Mouse (Mus musculus) liver, embryonic 16.5 days (tissue): ENCODE measurements around the gene Eci1. TPM values are rescaled to one million over a fixed set of nuclear protein-coding genes. Genes with fewer than 3 reads are reported as not detected.
A peak's percentile ranks its signal among the peaks of the same experiment; 100 is the strongest.

Experiments used
- ATAC-seq: fragments of 200-750 bp; cut with Nextera tagmentation; 2 replicates; pipeline ENCODE4 v1.8.0; 2017; ENCODE audit warnings: low read depth, mild to moderate bottlenecking, moderate number of reproducible peaks, moderate library complexity
- H3K27ac ChIP-seq: fragments of 300-500 bp; sonication (generic); 2 replicates; pipeline ENCODE4 v1.5.1; 2014; ENCODE audit warnings: mild to moderate bottlenecking, low read length
- H3K27me3 ChIP-seq: fragments of 300-500 bp; sonication (generic); 2 replicates; pipeline ENCODE4 v1.6.1; 2014; ENCODE audit warnings: low read depth, low read length, mixed read lengths; ENCODE audit not compliant: control insufficient read depth, insufficient read depth
- H3K36me3 ChIP-seq: fragments of 300-500 bp; sonication (generic); 2 replicates; pipeline ENCODE4 v1.6.1; 2014; ENCODE audit warnings: mild to moderate bottlenecking; ENCODE audit not compliant: control insufficient read depth, insufficient read depth
- H3K4me1 ChIP-seq: fragments of 300-500 bp; sonication (generic); 2 replicates; pipeline ENCODE4 v1.6.1; 2014; ENCODE audit warnings: low read depth, low read length, mixed read lengths; ENCODE audit not compliant: control insufficient read depth
- H3K4me2 ChIP-seq: fragments of 300-500 bp; sonication (generic); 2 replicates; pipeline ENCODE4 v1.6.1; 2014; ENCODE audit warnings: low read depth, low read length, mixed read lengths
- H3K4me3 ChIP-seq: fragments of 300-500 bp; sonication (generic); 2 replicates; pipeline ENCODE4 v1.5.1; 2014; ENCODE audit warnings: low read depth, mild to moderate bottlenecking, low read length
- H3K9ac ChIP-seq: fragments of 300-500 bp; sonication (generic); 2 replicates; pipeline ENCODE4 v1.6.1; 2014; ENCODE audit warnings: low read depth, low read length
- H3K9me3 ChIP-seq: fragments of 300-500 bp; sonication (generic); replicated peaks from 2 replicates; pipeline ENCODE4 v1.6.1; 2016; ENCODE audit warnings: low read length; ENCODE audit not compliant: control insufficient read depth
- WGBS: fragments of 180-500 bp; shearing (Covaris S2); extraction: QIAGEN DNeasy Blood & Tissue Kit; methylation state at CpG from one replicate; pipeline ENCODE4 v1.1.7; 2014; ENCODE audit not compliant: insufficient replicate concordance; 5-methylcytosine and 5-hydroxymethylcytosine counted together
- polyA plus RNA-seq: library from polyadenylated mRNA; unstranded; fragments of >200 nt; fragmentation: Nextera tagmentation; extraction: Ambion mirVana; gene quantifications from 2 replicates; pipeline ENCODE4 v1.2.1, GENCODE M21; 2015

Gene Eci1
- polyA plus RNA-seq, 1 experiment from 2014 or later: 94.0 TPM

GRCm38 (mm10) chr17:24480201-24480826 is 53.9 kb downstream of the Eci1 start:
- 42% methylated on average over 3 of the region's 3 CpGs for WGBS
- no peak for ATAC-seq
- Histone ChIP-seq H3K9ac (peak overlapping the region; percentile 4; the same call in 1 of the 2 replicates), H3K4me1 (peaks cover 14% of the 10 kb centered on the region), H3K36me3 (peaks cover 21% of the 10 kb centered on the region), H3K27ac (no peak overlapping the region), H3K27me3 (no peaks in the 10 kb centered on the region; the same call in 1 of the 2 replicates), H3K9me3 (no peaks in the 10 kb centered on the region), H3K4me2 (no peak overlapping the region), H3K4me3 (no peak overlapping the region)

GRCm38 (mm10) chr17:24481027-24481815 is 54.8 kb downstream of the Eci1 start:
- Histone ChIP-seq H3K9ac (no peak overlapping the region), H3K27ac (no peak overlapping the region), H3K9me3 (no peaks in the 10 kb centered on the region), H3K27me3 (peaks cover 3% of the 10 kb centered on the region; the same call in 1 of the 2 replicates), H3K36me3 (peaks cover 12% of the 10 kb centered on the region), H3K4me1 (peaks cover 14% of the 10 kb centered on the region), H3K4me2 (no peak overlapping the region), H3K4me3 (no peak overlapping the region)
- no peak for ATAC-seq
- whole genome bisulfite sequencing: 85% methylated on average over 20 of the region's 20 CpGs

GRCm38 (mm10) chr17:24483495-24483894 is 57.1 kb downstream of the Eci1 start:
- no peaks in the 10 kb centered on the region for H3K36me3 ChIP-seq
- H3K4me1 ChIP-seq: peaks cover 6% of the 10 kb centered on the region
- ATAC-seq: no peak
- no peak overlapping the region for H3K9ac ChIP-seq
- peaks cover 23% of the 10 kb centered on the region for H3K27me3 ChIP-seq
- no peaks in the 10 kb centered on the region for H3K9me3 ChIP-seq
- WGBS: 71% methylated on average over 3 of the region's 3 CpGs
- H3K4me2 ChIP-seq: no peak overlapping the region
- no peak overlapping the region for H3K27ac ChIP-seq
- no peak overlapping the region for H3K4me3 ChIP-seq

GRCm38 (mm10) chr17:24485090-24485860 is 58.8 kb downstream of the Eci1 start:
- WGBS: 39% methylated on average over 11 of the region's 11 CpGs
- Histone ChIP-seq H3K27me3 (peaks cover 40% of the 10 kb centered on the region), H3K4me2 (no peak overlapping the region), H3K36me3 (no peaks in the 10 kb centered on the region), H3K9me3 (no peaks in the 10 kb centered on the region), H3K9ac (no peak overlapping the region), H3K4me3 (no peak overlapping the region), H3K27ac (no peak overlapping the region), H3K4me1 (peaks cover 5% of the 10 kb centered on the region)
- no peak for ATAC-seq

- peaks cover 5% of the 10 kb centered on the region for H3K4me1 ChIP-seq
- under 1% methylated on average over 45 of the region's 45 CpGs for WGBS
- peaks cover 47% of the 10 kb centered on the region for H3K27me3 ChIP-seq
- no peaks in the 10 kb centered on the region for H3K9me3 ChIP-seq
- ATAC-seq: no peak
- no peak within 1 kb of the TSS for H3K27ac ChIP-seq
- peak within 1 kb of the TSS; percentile 57 for H3K4me3 ChIP-seq
- peak within 1 kb of the TSS; percentile 26; the same call in 1 of the 2 replicates for H3K9ac ChIP-seq
- no peaks in the 10 kb centered on the region for H3K36me3 ChIP-seq
- H3K4me2 ChIP-seq: peak within 1 kb of the TSS; percentile 74
Measured at GRCm38 (mm10) chr17:24488186-24488661, 61.8 kb downstream of the Eci1 start, which contains the start of gene Caskin1. Gene Caskin1 (plus strand): TSS chr17:24488601.

GRCm38 (mm10) chr17:24488662-24489264 is 62.3 kb downstream of the Eci1 start:
- peak overlapping the region; percentile 26; the same call in 1 of the 2 replicates for H3K9ac ChIP-seq
- WGBS: under 1% methylated on average over 56 of the region's 81 CpGs
- H3K4me3 ChIP-seq: peak overlapping the region; percentile 57
- no peaks in the 10 kb centered on the region for H3K9me3 ChIP-seq
- H3K4me1 ChIP-seq: peaks cover 5% of the 10 kb centered on the region
- no peak overlapping the region for H3K27ac ChIP-seq
- no peak for ATAC-seq
- H3K4me2 ChIP-seq: peak overlapping the region; percentile 74
- no peaks in the 10 kb centered on the region for H3K36me3 ChIP-seq
- H3K27me3 ChIP-seq: peaks cover 47% of the 10 kb centered on the region

Other genes with a start within 250 kb of the Eci1 start
- 7.0 and 7.4 TPM in 2 replicates for gene Tbc1d24, start 221.1 kb upstream of the Eci1 start, polyA plus RNA-seq
- gene Ntn3, start 217.1 kb upstream of the Eci1 start, polyA plus RNA-seq: 0.65 and 0.78 TPM in 2 replicates
- 7.1 and 7.4 TPM in 2 replicates for gene Tedc2, start 205.8 kb upstream of the Eci1 start, polyA plus RNA-seq
- 72.1 and 75.2 TPM in 2 replicates for gene Ccnf, start 175.2 kb upstream of the Eci1 start, polyA plus RNA-seq
- not detected in 2 replicates for gene Abca17, start 75.6 kb upstream of the Eci1 start, polyA plus RNA-seq
- 13.4 and 15.0 TPM in 2 replicates for gene Abca3, start 74.7 kb upstream of the Eci1 start, polyA plus RNA-seq
- 96.9 and 101 TPM in 2 replicates for gene Rnps1, start 12.1 kb upstream of the Eci1 start, polyA plus RNA-seq
- gene Dnase1l2, start 16.5 kb downstream of the Eci1 start, polyA plus RNA-seq: 0.49 and 0.67 TPM in 2 replicates
- 11.4 and 12.3 TPM in 2 replicates for gene E4f1, start 43.7 kb downstream of the Eci1 start, polyA plus RNA-seq
- 48.2 and 49.0 TPM in 2 replicates for gene Pgp, start 43.8 kb downstream of the Eci1 start, polyA plus RNA-seq
- not detected in 2 replicates for gene Bricd5, start 47.2 kb downstream of the Eci1 start, polyA plus RNA-seq
- gene Mlst8, start 52.4 kb downstream of the Eci1 start, polyA plus RNA-seq: 11.8 and 11.9 TPM in 2 replicates
- gene Caskin1, start 62.0 kb downstream of the Eci1 start, polyA plus RNA-seq: 0.08 and 0.13 TPM in 2 replicates
- gene Traf7, start 101.3 kb downstream of the Eci1 start, polyA plus RNA-seq: 28.5 and 29.6 TPM in 2 replicates
- 0.46 and 0.87 TPM in 2 replicates for gene Rab26, start 107.6 kb downstream of the Eci1 start, polyA plus RNA-seq
- 2.7 and 4.0 TPM in 2 replicates for gene Pkd1, start 123.2 kb downstream of the Eci1 start, polyA plus RNA-seq
- gene Tsc2, start 206.0 kb downstream of the Eci1 start, polyA plus RNA-seq: 20.6 and 23.7 TPM in 2 replicates
- 5.9 and 6.7 TPM in 2 replicates for gene Nthl1, start 206.0 kb downstream of the Eci1 start, polyA plus RNA-seq
- 9.8 and 11.8 TPM in 2 replicates for gene Slc9a3r2, start 223.7 kb downstream of the Eci1 start, polyA plus RNA-seq
- gene Npw, start 231.8 kb downstream of the Eci1 start, polyA plus RNA-seq: 0.15 and 0.38 TPM in 2 replicates
- gene Zfp598, start 243.0 kb downstream of the Eci1 start, polyA plus RNA-seq: 6.3 and 8.7 TPM in 2 replicates